ENCODE assay signal across 31 mouse cellular contexts in genomic region chr16:33146185-33146584, GRCm38 (mm10). TPM values are rescaled to one million over a fixed set of nuclear protein-coding genes. Genes with fewer than 3 reads are reported as not detected.
A peak's percentile ranks its signal among the peaks of the same experiment; 100 is the strongest.
DNase-seq lines count a peak whose midpoint lies in the region; ATAC-seq and TF ChIP-seq lines count a peak whose summit lies in the region.
"Had no signal": no experiment of that assay in that cellular context is flagged by ENCODE, and none has a peak within 500 bp of the region (broad histone marks: within the 10 kb centered on the region; RNA-seq: fewer than 3 reads in every experiment).

No protein-coding gene starts in this region.

- no peaks in the 10 kb centered on the region for H3K27me3 ChIP-seq in testis, adult 2 months (ENCODE audit: control insufficient read depth, insufficient read depth, low read length)
- H3K27me3 ChIP-seq in Patski = no peaks in the 10 kb centered on the region
- H3K27me3 ChIP-seq: embryonic facial prominence, embryonic 13.5 days; forebrain, embryonic 12.5 days; forebrain, embryonic 15.5 days; heart, embryonic 13.5 days had no signal

- POLR2A ChIA-PET in Patski (lab: Charles Lee) = no interaction called here

- no peak for DNase-seq in gastrocnemius, adult 2 months
- DNase-seq in gastrocnemius, postnatal 36 days = no peak
- DNase-seq in testis, postnatal 10 days (ENCODE audit: low spot score) = no peak
- DNase-seq in Patski (ENCODE audit: low read depth, low spot score) = no peak
- DNase-seq in layer of hippocampus, postnatal 25 days (ENCODE audit: extremely low spot score in 1 of 2, low spot score in 1 of 2) = no peak
- DNase-seq in cerebellum, postnatal 4 days (ENCODE audit: low spot score in 2 of 2) = no peak
- DNase-seq in lung, postnatal 4 days = no peak
- DNase-seq: adrenal gland, adult 2 months; adrenal gland, postnatal 14 days; cerebellum, adult 11 months; cerebellum, adult 2 months; cerebellum, adult 9-11 months; cerebellum, postnatal 25 days; embryo, embryonic 11 days; gastrocnemius, postnatal 10 days; heart, adult 18-20 months; heart, postnatal 14 days; heart, postnatal 4 days had no signal

- H3K4me3 ChIP-seq in gastrocnemius, adult 2 months = no peak overlapping the region
- no peak overlapping the region for H3K4me3 ChIP-seq in testis, adult 2 months (ENCODE audit: control insufficient read depth, low read depth, low read length)
- H3K4me3 ChIP-seq: embryonic facial prominence, embryonic 10.5 days; embryonic facial prominence, embryonic 13.5 days; erythroblast, embryonic 14.5 days; forebrain, embryonic 12.5 days; forebrain, embryonic 15.5 days; heart, embryonic 10.5 days; heart, embryonic 13.5 days had no signal

- no peak overlapping the region for H3K27ac ChIP-seq in gastrocnemius, adult 2 months
- H3K27ac ChIP-seq in testis, adult 2 months (ENCODE audit: control insufficient read depth, insufficient read depth, low read depth, low read length) = no peak overlapping the region
- H3K27ac ChIP-seq: embryonic facial prominence, embryonic 10.5 days; embryonic facial prominence, embryonic 13.5 days; forebrain, embryonic 12.5 days; forebrain, embryonic 15.5 days; heart, embryonic 10.5 days; heart, embryonic 13.5 days; hindbrain, embryonic 14.5 days; hindbrain, postnatal 0 days had no signal

- in situ Hi-C loops in Patski (cut with MboI; ENCODE audit: low pct_unique_long_range_greater_than_20kb) = no loop called here

- no peaks in the 10 kb centered on the region for H3K36me3 ChIP-seq in testis, adult 2 months (ENCODE audit: control insufficient read depth, insufficient read depth, low read length)
- H3K36me3 ChIP-seq: embryonic facial prominence, embryonic 10.5 days; embryonic facial prominence, embryonic 13.5 days; forebrain, embryonic 12.5 days; forebrain, embryonic 15.5 days; G1E; heart, embryonic 10.5 days; heart, embryonic 13.5 days had no signal

- CTCF ChIA-PET in Patski (lab: Charles Lee) = interaction anchor here (1.4 kb wide), 1 partner anchor 9 kb away, joined by 5 read pairs; no protein-coding TSS in a partner anchor

- TF ChIP-seq POLR2A in testis, adult 2 months (IDR thresholded peaks at IDR 0.05; ENCODE audit: control insufficient read depth, low read depth, low read length) = no peak

- intact Hi-C loops in gastrocnemius, adult 2 months (cut with DNase I) = no loop called here
- intact Hi-C loops in gastrocnemius, postnatal 36 days (cut with DNase I) = no loop called here

- ATAC-seq in Patski = no peak
- ATAC-seq: forebrain, embryonic 15.5 days; hindbrain, postnatal 0 days; inflammation-experienced regulatory T-cells, adult 6 months; intestine, embryonic 16.5 days had no signal

- no peaks in the 10 kb centered on the region for H3K4me1 ChIP-seq in testis, adult 2 months (ENCODE audit: control insufficient read depth, insufficient read depth, low read length)
- H3K4me1 ChIP-seq: embryonic facial prominence, embryonic 10.5 days; embryonic facial prominence, embryonic 13.5 days; forebrain, embryonic 12.5 days; forebrain, embryonic 15.5 days; heart, embryonic 10.5 days had no signal

- TF ChIP-seq CTCF in gastrocnemius, adult 2 months (IDR thresholded peaks at IDR 0.05) = peak; percentile 7; the same call in 1 of the 2 replicates
- peak; percentile 53; the same call in 1 of the 2 replicates for TF ChIP-seq CTCF in testis, adult 2 months (IDR thresholded peaks at IDR 0.05; ENCODE audit: control insufficient read depth, insufficient read depth, insufficient replicate concordance, low read depth, low read length)
- peak; percentile 33 for TF ChIP-seq CTCF in Patski (IDR thresholded peaks at IDR 0.05)

RNA-seq across cellular contexts. Expression of gene Osbpl11, which starts 38.7 kb away (rescaled TPM):
- 10 to 100 TPM; 15.5 to 15.6 TPM for total RNA-seq in gastrocnemius, adult 2 months (2021)
- total RNA-seq in gastrocnemius, postnatal 36 days (2021) = 10 to 100 TPM; 13.9 to 15.2 TPM
- 9.7 and 10.8 TPM in 2 replicates for polyA plus RNA-seq in testis, adult 2 months (2012; rRNA removed)
- 24.8 TPM for polyA plus RNA-seq in Patski (2021)
- total RNA-seq in layer of hippocampus, postnatal 25 days (2021) = 10 to 100 TPM; 19.3 to 19.6 TPM
